Mouse (Mus musculus): ENCODE results near the gene Pdzrn4.

Gene Pdzrn4

DNA sequence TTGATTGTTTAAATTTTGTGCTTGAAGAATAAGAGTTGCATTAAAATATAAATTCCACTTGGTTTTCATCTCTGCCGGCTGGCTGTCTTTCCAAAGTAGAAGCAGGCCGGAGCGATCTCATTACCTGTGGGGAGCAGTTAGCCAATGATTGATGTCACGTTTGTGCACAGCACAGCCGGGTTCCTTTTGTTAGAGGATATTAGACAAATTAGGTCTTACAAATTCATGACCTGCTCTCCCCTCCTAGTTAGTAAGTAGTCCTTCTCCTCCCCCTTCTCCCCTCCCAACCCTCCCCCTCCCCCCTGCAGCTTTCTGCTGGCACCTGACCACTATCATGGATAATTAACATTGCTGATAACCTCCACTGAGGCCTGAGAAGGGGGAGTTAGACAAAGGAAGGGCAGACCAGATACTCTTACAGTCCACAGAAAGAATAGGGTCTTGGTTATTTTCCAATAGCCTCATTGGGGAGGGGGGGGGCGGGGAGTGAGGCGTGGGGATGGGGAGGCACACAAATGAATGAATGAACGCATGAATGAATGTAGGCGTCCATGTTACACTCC lies 103.7 kb downstream of the Pdzrn4 start:
- DNase-seq (ENCODE audit: low read depth), result no peak

- DNase-seq (ENCODE audit: low read depth), result no peak
Observed at GRCm38 (mm10) chr15:92502797-92503196, 106.1 kb downstream of the Pdzrn4 start.

DNA sequence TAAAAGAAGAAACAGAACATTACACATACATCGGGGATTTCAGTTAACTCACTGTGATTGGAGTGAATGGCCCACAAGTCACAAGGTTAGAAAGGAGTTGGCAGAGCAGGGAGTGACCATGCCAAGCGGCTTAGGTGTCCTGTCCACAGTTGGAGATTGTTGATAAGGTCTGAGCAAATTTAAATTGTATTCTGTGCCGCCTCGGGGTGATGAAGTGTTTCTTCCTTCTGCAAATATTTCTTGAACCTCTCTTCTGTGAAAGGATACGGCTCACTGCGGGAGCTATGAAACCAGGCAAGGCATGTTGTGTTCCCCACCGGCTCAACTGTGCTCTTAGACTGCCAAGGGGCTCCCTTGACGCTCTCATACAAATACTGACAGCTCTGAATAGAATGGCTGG lies 112.7 kb downstream of the Pdzrn4 start:
- DNase-seq (ENCODE audit: low read depth), result no peak

DNA sequence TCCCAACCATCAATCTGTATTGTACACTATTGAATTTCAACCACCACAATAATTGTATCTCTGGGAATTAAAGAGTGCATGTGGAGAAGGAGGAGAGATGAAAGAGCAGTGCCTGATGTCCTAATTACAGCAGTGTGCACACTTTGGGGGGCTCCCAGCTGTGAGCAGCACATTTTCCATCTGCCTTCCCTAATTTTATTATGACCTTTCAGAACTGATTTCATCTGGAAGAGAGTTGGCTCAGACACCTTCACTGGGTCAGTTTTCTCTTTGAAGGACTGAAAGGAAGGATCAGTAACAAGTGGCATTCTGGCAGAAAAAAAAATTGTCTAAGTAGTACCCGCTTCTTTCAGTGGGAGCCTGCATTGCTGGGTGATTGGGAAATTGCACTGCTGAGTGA lies 119.0 kb downstream of the Pdzrn4 start:
- no peak for DNase-seq (ENCODE audit: low read depth)

DNA sequence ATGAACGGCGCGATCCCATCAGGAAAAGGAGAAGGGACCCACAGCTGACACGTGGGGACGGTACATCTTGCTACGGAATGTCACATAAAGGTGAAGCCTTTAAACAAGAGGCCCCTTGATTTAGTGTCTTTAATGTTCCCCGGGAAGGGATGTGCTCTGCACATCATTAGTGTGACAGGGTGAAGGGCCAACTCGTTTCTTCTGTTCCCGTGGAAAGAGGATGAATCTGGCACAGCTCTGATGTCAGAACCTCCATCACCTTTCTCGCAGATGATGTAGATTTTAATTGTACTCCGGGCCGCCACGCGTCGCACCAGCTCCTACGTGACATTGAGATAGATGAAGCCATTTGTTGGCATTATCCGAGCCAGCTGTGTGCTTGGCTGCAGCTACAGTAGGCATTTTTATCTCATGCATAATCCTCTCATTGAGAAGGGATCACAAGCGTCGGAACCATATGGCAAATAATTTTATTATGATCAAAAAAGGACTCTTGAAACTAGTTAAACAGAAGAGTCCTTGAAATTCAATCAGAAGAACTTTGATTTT lies 124.1 kb downstream of the Pdzrn4 start:
- DNase-seq (ENCODE audit: low read depth), result no peak

- no peak for DNase-seq (ENCODE audit: low read depth)
Observed at GRCm38 (mm10) chr15:92521686-92522085, 125.0 kb downstream of the Pdzrn4 start.

- no peak for DNase-seq (ENCODE audit: low read depth)
Observed at GRCm38 (mm10) chr15:92524917-92525316, 128.2 kb downstream of the Pdzrn4 start.

DNA sequence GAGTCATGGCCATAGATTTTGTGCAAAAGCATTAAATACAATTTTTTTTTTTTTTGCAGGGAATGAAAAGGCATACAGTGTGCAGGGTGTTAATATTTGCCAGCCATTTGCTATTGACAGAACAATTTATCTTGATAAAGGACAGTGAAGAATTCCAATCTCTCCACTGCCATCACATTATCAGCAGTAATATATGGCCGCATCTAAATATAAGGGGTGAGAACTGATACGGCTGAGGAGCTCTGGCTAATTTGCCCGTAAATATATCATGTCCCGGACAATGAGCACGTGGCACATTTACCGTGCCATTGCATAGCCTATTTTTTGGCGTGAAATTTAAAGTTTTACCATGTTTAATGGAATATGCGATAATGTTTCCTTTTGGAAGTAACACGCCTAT lies 128.7 kb downstream of the Pdzrn4 start:
- DNase-seq (ENCODE audit: low read depth), result no peak

- peak; percentile 20 for DNase-seq (ENCODE audit: low read depth)
Observed at GRCm38 (mm10) chr15:92526731-92527130, 130.1 kb downstream of the Pdzrn4 start.

DNA sequence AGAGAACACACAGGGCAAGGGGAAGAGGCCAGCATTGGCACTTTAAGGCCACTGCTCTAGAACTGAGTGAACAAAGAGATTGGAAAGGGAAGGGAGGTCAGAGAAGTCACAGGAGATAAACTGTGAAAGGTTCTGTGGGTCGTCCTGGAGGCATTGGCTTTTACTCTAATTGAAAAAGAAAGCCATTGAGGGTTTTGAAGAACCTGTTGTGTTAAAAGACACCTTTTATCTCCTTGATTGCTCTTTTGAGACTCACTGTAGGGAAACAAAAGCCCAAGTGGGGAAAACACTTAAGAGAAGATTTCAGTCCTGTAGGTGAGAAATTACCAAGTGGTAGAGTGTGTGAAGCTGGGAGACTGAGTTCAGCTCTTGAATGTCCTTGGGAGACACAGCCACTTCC lies 146.6 kb downstream of the Pdzrn4 start:
- DNase-seq (ENCODE audit: low read depth), result no peak

DNA sequence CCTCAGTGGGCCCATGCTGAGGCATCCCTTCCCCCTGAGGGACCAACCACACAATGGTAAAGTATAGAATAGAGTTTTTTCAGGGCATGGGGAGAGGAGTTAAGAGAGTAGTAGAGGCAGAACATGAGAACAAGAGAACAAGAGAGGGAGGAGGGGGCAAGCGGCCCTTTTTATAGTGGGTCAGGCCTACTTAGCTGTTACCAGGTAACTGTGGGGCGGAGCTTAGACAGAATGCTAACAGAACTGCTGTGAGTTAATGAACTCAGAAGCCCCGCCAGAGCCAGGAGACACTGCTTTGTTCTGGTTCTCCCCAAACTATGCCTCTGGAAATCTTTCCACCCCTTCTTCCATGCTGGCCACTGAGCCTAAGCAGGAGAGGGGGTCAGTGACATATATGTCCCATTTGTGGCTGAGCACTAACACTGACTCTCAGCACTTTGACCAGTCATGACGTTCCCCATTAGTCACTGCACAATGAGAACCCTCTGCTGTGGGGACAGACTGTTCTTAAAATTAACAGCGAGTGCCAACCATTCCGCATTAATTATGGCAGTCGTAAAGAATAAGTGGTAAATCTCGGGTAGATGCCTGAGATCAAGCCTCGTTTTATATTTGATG lies 150.7 kb downstream of the Pdzrn4 start:
- no peak for DNase-seq (ENCODE audit: low read depth)

DNA sequence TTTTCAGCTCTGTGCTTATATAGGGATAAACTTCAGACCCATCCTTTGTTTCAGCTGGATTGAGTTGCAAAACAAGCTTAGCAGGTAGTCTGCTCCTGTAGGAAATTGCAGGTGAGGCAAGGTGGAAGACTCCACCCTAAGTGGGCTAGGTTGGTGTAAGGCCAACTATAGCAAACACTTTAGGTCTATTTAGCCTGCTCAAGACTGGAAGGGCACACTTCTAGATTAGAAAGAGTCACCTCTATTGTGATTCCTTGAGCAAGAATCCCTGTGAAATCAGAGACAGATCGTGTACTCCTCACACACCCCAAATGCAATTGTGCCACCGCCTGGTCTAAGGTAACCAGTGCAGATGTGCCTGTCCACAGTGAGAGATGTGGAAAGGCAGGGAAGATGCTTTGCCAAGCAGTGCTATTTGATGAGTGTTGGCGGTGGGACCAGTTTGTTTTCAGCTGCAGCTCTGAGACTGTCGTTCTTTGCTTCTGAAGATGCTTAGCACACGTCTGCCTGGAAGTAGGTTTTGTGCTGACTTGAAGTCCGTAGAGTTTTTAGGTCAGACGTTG lies 158.4 kb downstream of the Pdzrn4 start:
- DNase-seq (ENCODE audit: low read depth), result no peak

GRCm38 (mm10) chr15:92555716-92556115 lies 159.0 kb downstream of the Pdzrn4 start:
- no peak for DNase-seq (ENCODE audit: low read depth)

DNA sequence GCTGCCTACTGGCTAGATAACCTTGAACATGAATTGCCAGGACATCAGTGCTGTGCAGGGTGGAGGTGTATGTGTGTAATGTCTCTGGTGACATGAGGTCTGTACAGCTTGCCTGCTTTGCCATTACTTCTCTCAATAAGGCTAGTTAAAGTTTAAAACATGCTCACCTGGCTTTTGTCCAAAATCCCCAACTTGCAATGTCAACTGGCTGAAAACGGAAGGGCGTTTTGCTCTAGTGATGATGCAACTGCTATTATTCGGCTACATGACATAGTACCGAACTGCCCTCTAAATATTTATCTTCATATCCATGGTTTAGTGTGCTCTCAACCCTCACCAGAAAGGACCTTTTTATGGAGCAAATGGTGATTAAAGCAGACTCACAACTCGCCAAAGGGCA lies 161.9 kb downstream of the Pdzrn4 start:
- no peak for DNase-seq (ENCODE audit: low read depth)

DNA sequence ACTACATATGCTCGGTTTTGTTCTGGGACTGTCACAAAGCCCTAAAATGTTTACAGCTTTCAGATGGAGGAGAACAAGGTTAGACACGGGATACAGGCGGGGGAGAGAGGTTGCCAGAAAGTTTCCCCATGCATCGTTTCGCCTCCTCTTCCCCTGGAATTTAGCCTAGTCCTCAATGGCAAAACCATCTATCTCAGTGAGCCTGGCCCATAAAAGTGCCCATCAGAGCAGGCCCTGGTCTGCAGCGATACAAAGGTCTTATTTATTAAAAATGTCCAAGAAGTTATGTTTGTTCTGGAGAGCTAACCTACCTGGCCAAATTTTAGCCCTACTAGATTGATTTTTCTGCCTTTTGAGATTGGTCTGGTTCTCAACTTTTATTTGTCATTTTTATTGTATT lies 165.5 kb downstream of the Pdzrn4 start:
- DNase-seq (ENCODE audit: low read depth), result no peak

GRCm38 (mm10) chr15:92563576-92563975 lies 166.9 kb downstream of the Pdzrn4 start:
- no peak for DNase-seq (ENCODE audit: low read depth)

GRCm38 (mm10) chr15:92570526-92571243 lies 174.0 kb downstream of the Pdzrn4 start:
- DNase-seq (ENCODE audit: low read depth), result no peak

GRCm38 (mm10) chr15:92571244-92571539 lies 174.5 kb downstream of the Pdzrn4 start:
- DNase-seq (ENCODE audit: low read depth), result no peak

DNA sequence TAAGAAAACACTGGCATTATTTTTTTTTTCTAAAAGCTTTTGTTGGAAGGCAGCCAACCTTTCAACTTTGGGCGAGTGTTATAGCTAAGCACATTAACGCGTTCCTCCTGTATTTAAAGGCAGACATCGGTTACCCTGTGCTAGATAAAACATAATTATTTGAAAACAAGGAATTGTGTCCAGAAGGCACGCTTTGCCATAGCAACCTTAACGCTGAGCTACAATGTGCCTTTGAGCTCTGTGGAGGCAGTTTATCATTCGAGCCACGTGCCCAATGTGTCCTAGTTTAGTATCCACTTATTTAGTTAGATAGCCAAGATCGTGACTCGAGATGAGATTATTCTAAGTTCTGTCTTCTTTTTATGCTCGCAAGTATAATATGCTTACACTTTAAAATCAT lies 180.8 kb downstream of the Pdzrn4 start:
- DNase-seq (ENCODE audit: low read depth), result no peak

GRCm38 (mm10) chr15:92580217-92580616 lies 183.5 kb downstream of the Pdzrn4 start:
- no peak for DNase-seq (ENCODE audit: low read depth)

GRCm38 (mm10) chr15:92580742-92581383 lies 184.2 kb downstream of the Pdzrn4 start:
- DNase-seq (ENCODE audit: low read depth), result no peak

GRCm38 (mm10) chr15:92584357-92585138 lies 187.9 kb downstream of the Pdzrn4 start:
- no peak for DNase-seq (ENCODE audit: low read depth)

All from induced T-regulatory cell, adult 2 months (primary cell).